Mouse (Mus musculus): ENCODE results near the gene Acaa1a. TPM values are rescaled to one million over a fixed set of nuclear protein-coding genes. Genes with fewer than 3 reads are reported as not detected.

Acaa1a gene
- polyA plus RNA-seq, 1 experiment from 2014 or later: 87.7 TPM

GRCm38 (mm10) chr9:119350531-119350930 lies 11.1 kb downstream of the Acaa1a start:
- no peaks in the 10 kb centered on the region for H3K9me3 ChIP-seq (ENCODE audit: control insufficient read depth, low read length)
- no peaks in the 10 kb centered on the region for H3K27me3 ChIP-seq (ENCODE audit: control insufficient read depth, insufficient read depth, low read length)
- H3K27ac ChIP-seq (ENCODE audit: low read depth, low read length): peak overlapping the region; percentile 51; the same call in 1 of the 2 replicates
- no peaks in the 10 kb centered on the region; the same call in 1 of the 2 replicates for H3K4me1 ChIP-seq (ENCODE audit: control insufficient read depth, insufficient read depth, low read length)
- no peak overlapping the region for H3K4me2 ChIP-seq (replicated peaks; ENCODE audit: low read depth, low read length)
- no peak overlapping the region for H3K9ac ChIP-seq (ENCODE audit: low read depth, low read length)
- ATAC-seq (ENCODE audit: low FRiP score, low TSS enrichment): peak; percentile 13; the same call in 1 of the 2 replicates
- no peak overlapping the region for H3K4me3 ChIP-seq (ENCODE audit: low read length)
- WGBS: 43% methylated on average over 3 of the region's 3 CpGs
- H3K36me3 ChIP-seq (ENCODE audit: control insufficient read depth, insufficient read depth, low read length): peaks cover 41% of the 10 kb centered on the region

GRCm38 (mm10) chr9:119350947-119351705 lies 11.7 kb downstream of the Acaa1a start:
- no peaks in the 10 kb centered on the region for H3K27me3 ChIP-seq (ENCODE audit: control insufficient read depth, insufficient read depth, low read length)
- 67% methylated on average over 10 of the region's 10 CpGs for WGBS
- no peaks in the 10 kb centered on the region; the same call in 1 of the 2 replicates for H3K4me1 ChIP-seq (ENCODE audit: control insufficient read depth, insufficient read depth, low read length)
- no peak for ATAC-seq (ENCODE audit: low FRiP score, low TSS enrichment)
- H3K36me3 ChIP-seq (ENCODE audit: control insufficient read depth, insufficient read depth, low read length): peaks cover 36% of the 10 kb centered on the region
- no peak overlapping the region for H3K9ac ChIP-seq (ENCODE audit: low read depth, low read length)
- H3K4me2 ChIP-seq (replicated peaks; ENCODE audit: low read depth, low read length): no peak overlapping the region
- peak overlapping the region; percentile 51; the same call in 1 of the 2 replicates for H3K27ac ChIP-seq (ENCODE audit: low read depth, low read length)
- H3K4me3 ChIP-seq (ENCODE audit: low read length): no peak overlapping the region
- no peaks in the 10 kb centered on the region for H3K9me3 ChIP-seq (ENCODE audit: control insufficient read depth, low read length)

GRCm38 (mm10) chr9:119352060-119352459 lies 12.6 kb downstream of the Acaa1a start:
- WGBS: 39% methylated on average over 4 of the region's 4 CpGs
- Histone ChIP-seq H3K36me3 (ENCODE audit: control insufficient read depth, insufficient read depth, low read length) (peaks cover 30% of the 10 kb centered on the region), H3K9me3 (ENCODE audit: control insufficient read depth, low read length) (no peaks in the 10 kb centered on the region), H3K27me3 (ENCODE audit: control insufficient read depth, insufficient read depth, low read length) (no peaks in the 10 kb centered on the region), H3K4me2 (replicated peaks; ENCODE audit: low read depth, low read length) (no peak overlapping the region), H3K4me1 (ENCODE audit: control insufficient read depth, insufficient read depth, low read length) (no peaks in the 10 kb centered on the region; the same call in 1 of the 2 replicates), H3K4me3 (ENCODE audit: low read length) (no peak overlapping the region), H3K9ac (ENCODE audit: low read depth, low read length) (no peak overlapping the region), H3K27ac (ENCODE audit: low read depth, low read length) (no peak overlapping the region)
- ATAC-seq (ENCODE audit: low FRiP score, low TSS enrichment): peak; percentile 78

GRCm38 (mm10) chr9:119353926-119354325 lies 14.4 kb downstream of the Acaa1a start:
- peaks cover 4% of the 10 kb centered on the region; the same call in 1 of the 2 replicates for H3K4me1 ChIP-seq (ENCODE audit: control insufficient read depth, insufficient read depth, low read length)
- H3K27ac ChIP-seq (ENCODE audit: low read depth, low read length): no peak overlapping the region
- H3K4me3 ChIP-seq (ENCODE audit: low read length): no peak overlapping the region
- no peak overlapping the region for H3K9ac ChIP-seq (ENCODE audit: low read depth, low read length)
- H3K4me2 ChIP-seq (replicated peaks; ENCODE audit: low read depth, low read length): no peak overlapping the region
- WGBS: 79% methylated on average over 6 of the region's 6 CpGs
- H3K36me3 ChIP-seq (ENCODE audit: control insufficient read depth, insufficient read depth, low read length): peaks cover 14% of the 10 kb centered on the region
- no peaks in the 10 kb centered on the region for H3K27me3 ChIP-seq (ENCODE audit: control insufficient read depth, insufficient read depth, low read length)
- H3K9me3 ChIP-seq (ENCODE audit: control insufficient read depth, low read length): no peaks in the 10 kb centered on the region
- no peak for ATAC-seq (ENCODE audit: low FRiP score, low TSS enrichment)

GRCm38 (mm10) chr9:119355943-119356342 lies 16.5 kb downstream of the Acaa1a start:
- Histone ChIP-seq H3K4me3 (ENCODE audit: low read length) (no peak overlapping the region), H3K27ac (ENCODE audit: low read depth, low read length) (no peak overlapping the region), H3K9me3 (ENCODE audit: control insufficient read depth, low read length) (no peaks in the 10 kb centered on the region), H3K36me3 (ENCODE audit: control insufficient read depth, insufficient read depth, low read length) (peaks cover 6% of the 10 kb centered on the region), H3K9ac (ENCODE audit: low read depth, low read length) (no peak overlapping the region), H3K4me1 (ENCODE audit: control insufficient read depth, insufficient read depth, low read length) (peaks cover 4% of the 10 kb centered on the region; the same call in 1 of the 2 replicates), H3K4me2 (replicated peaks; ENCODE audit: low read depth, low read length) (no peak overlapping the region), H3K27me3 (ENCODE audit: control insufficient read depth, insufficient read depth, low read length) (no peaks in the 10 kb centered on the region)
- 47% methylated on average over 6 of the region's 6 CpGs for WGBS
- no peak for ATAC-seq (ENCODE audit: low FRiP score, low TSS enrichment)

GRCm38 (mm10) chr9:119357331-119358057 lies 18.0 kb downstream of the Acaa1a start, which contains the start of gene Xylb:
TSS of gene Xylb (plus strand) at chr9:119357381.
- Histone ChIP-seq H3K4me2 (replicated peaks; ENCODE audit: low read depth, low read length) (peak within 1 kb of the TSS; percentile 90), H3K27ac (ENCODE audit: low read depth, low read length) (no peak within 1 kb of the TSS), H3K4me3 (ENCODE audit: low read length) (peak within 1 kb of the TSS; percentile 72), H3K9ac (ENCODE audit: low read depth, low read length) (peak within 1 kb of the TSS; percentile 77), H3K4me1 (ENCODE audit: control insufficient read depth, insufficient read depth, low read length) (0 out of 2 replicates have a peak, but pooled peaks cover 4% of the 10 kb centered on the region), H3K36me3 (ENCODE audit: control insufficient read depth, insufficient read depth, low read length) (no peaks in the 10 kb centered on the region), H3K27me3 (ENCODE audit: control insufficient read depth, insufficient read depth, low read length) (no peaks in the 10 kb centered on the region), H3K9me3 (ENCODE audit: control insufficient read depth, low read length) (no peaks in the 10 kb centered on the region)
- peak; percentile 93 for ATAC-seq (ENCODE audit: low FRiP score, low TSS enrichment)
- WGBS: 3% methylated on average over 65 of the region's 65 CpGs

- WGBS: 48% methylated on average over 9 of the region's 9 CpGs
- H3K36me3 ChIP-seq (ENCODE audit: control insufficient read depth, insufficient read depth, low read length): no peaks in the 10 kb centered on the region
- no peaks in the 10 kb centered on the region for H3K27me3 ChIP-seq (ENCODE audit: control insufficient read depth, insufficient read depth, low read length)
- H3K9ac ChIP-seq (ENCODE audit: low read depth, low read length): peak overlapping the region; percentile 77; the same call in 1 of the 2 replicates
- peak overlapping the region; percentile 72 for H3K4me3 ChIP-seq (ENCODE audit: low read length)
- no peaks in the 10 kb centered on the region for H3K9me3 ChIP-seq (ENCODE audit: control insufficient read depth, low read length)
- H3K4me1 ChIP-seq (ENCODE audit: control insufficient read depth, insufficient read depth, low read length): 0 out of 2 replicates have a peak, but pooled peaks cover 4% of the 10 kb centered on the region
- no peak for ATAC-seq (ENCODE audit: low FRiP score, low TSS enrichment)
- H3K27ac ChIP-seq (ENCODE audit: low read depth, low read length): no peak overlapping the region
- H3K4me2 ChIP-seq (replicated peaks; ENCODE audit: low read depth, low read length): peak overlapping the region; percentile 90
These were observed 18.6 kb downstream of the Acaa1a start for GRCm38 (mm10) chr9:119358058-119358429.

- no peak for ATAC-seq (ENCODE audit: low FRiP score, low TSS enrichment)
- Histone ChIP-seq H3K4me2 (replicated peaks; ENCODE audit: low read depth, low read length) (no peak overlapping the region), H3K27ac (ENCODE audit: low read depth, low read length) (no peak overlapping the region), H3K36me3 (ENCODE audit: control insufficient read depth, insufficient read depth, low read length) (no peaks in the 10 kb centered on the region), H3K4me3 (ENCODE audit: low read length) (no peak overlapping the region), H3K27me3 (ENCODE audit: control insufficient read depth, insufficient read depth, low read length) (no peaks in the 10 kb centered on the region), H3K9me3 (ENCODE audit: control insufficient read depth, low read length) (no peaks in the 10 kb centered on the region), H3K9ac (ENCODE audit: low read depth, low read length) (no peak overlapping the region), H3K4me1 (ENCODE audit: control insufficient read depth, insufficient read depth, low read length) (peaks cover 6% of the 10 kb centered on the region; the same call in 1 of the 2 replicates)
- WGBS: 92% methylated on average over 5 of the region's 5 CpGs
These were observed 21.9 kb downstream of the Acaa1a start for GRCm38 (mm10) chr9:119361416-119361815.
